7 mouse cellular contexts compared by ENCODE assay signal in the genomic region with DNA sequence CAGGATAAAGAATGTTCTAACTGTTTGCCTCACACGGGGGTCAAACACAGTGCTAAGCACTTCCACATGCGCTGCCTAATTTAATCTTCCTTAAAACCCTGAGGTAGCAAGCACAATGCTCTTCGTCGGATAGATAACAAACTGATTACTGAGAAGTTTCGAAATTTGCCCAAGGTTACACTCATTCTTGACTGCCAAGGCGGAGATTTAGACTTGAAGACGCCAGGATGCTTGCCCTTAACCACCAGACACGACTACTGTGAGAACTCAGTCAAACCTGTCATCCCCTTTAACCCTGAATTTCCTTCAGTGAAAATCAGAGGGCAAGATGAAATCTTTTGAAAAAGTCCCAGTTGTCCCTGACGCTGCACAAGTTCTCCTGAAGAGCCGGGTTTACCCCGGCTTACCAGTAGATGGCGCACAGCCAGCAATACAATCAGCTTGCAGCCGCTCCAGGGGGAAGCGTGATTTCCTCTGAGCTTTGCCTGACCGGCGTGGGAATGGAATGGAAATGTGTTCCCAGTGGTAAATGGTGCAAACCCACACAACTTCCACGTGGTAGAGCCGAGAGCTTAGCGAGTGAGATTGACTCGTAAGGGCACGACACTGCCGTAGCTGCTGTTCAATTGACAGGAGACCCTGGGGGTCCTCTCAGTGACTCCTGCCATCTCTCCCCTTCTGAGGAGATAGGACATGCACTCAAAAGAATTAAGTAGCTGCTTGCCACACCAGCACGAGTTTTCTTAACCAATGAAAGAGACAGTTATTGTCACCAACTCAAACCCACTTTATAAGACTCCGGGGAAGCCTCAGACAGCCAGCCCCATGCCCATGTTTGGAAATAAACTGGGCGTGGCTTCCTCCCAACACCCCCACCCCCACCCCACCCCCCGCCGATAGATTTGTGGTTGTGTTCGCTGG. TPM values are rescaled to one million over a fixed set of nuclear protein-coding genes. Genes with fewer than 3 reads are reported as not detected.
A peak's percentile ranks its signal among the peaks of the same experiment; 100 is the strongest.
DNase-seq lines count a peak whose midpoint lies in the region; ATAC-seq and TF ChIP-seq lines count a peak whose summit lies in the region.

No protein-coding gene starts in this region.

- intact Hi-C loops in left cerebral cortex, postnatal 36 days (cut with DNase I), result loop anchor here (2.0 kb wide), 1 partner anchor 198 kb away; no protein-coding TSS in a partner anchor

- 7% methylated on average over 28 of the region's 28 CpGs for WGBS in intestine, postnatal 0 days
- 13% methylated on average over 28 of the region's 28 CpGs for WGBS in midbrain, embryonic 11.5 days

- no peaks in the 10 kb centered on the region for H3K9me3 ChIP-seq in intestine, postnatal 0 days (ENCODE audit: control insufficient read depth)
- no peaks in the 10 kb centered on the region for H3K9me3 ChIP-seq in midbrain, embryonic 11.5 days (ENCODE audit: control insufficient read depth, low read length)

- peak overlapping the region; percentile 54; the same call in 1 of the 2 replicates for H3K27ac ChIP-seq in intestine, postnatal 0 days (ENCODE audit: low read depth, low read length)
- H3K27ac ChIP-seq in midbrain, embryonic 11.5 days (ENCODE audit: low read depth, low read length), result no peak overlapping the region

- H3K36me3 ChIP-seq in intestine, postnatal 0 days (ENCODE audit: control insufficient read depth, insufficient read depth), result no peaks in the 10 kb centered on the region
- H3K36me3 ChIP-seq in midbrain, embryonic 11.5 days (ENCODE audit: control insufficient read depth, insufficient read depth, low read length), result no peaks in the 10 kb centered on the region

- no peak overlapping the region for H3K9ac ChIP-seq in intestine, postnatal 0 days (ENCODE audit: low read depth, low read length)
- H3K9ac ChIP-seq in midbrain, embryonic 11.5 days (ENCODE audit: low read length), result peak overlapping the region; percentile 42; the same call in 1 of the 2 replicates

- ATAC-seq in granulocyte monocyte progenitor cell, adult 5-6 weeks (replicated peaks; ENCODE audit: poor library complexity, severe bottlenecking), result peak; percentile 67
- ATAC-seq in intestine, postnatal 0 days, result peak; percentile 48
- peak; percentile 58 for ATAC-seq in midbrain, embryonic 11.5 days (ENCODE audit: low FRiP score)

- no peaks in the 10 kb centered on the region for H3K27me3 ChIP-seq in intestine, postnatal 0 days (replicated peaks; ENCODE audit: control insufficient read depth, insufficient read depth, low read length)
- H3K27me3 ChIP-seq in midbrain, embryonic 11.5 days (ENCODE audit: control insufficient read depth, insufficient read depth, low read length), result 0 out of 2 replicates have a peak, but pooled peaks cover 3% of the 10 kb centered on the region

- DNase-seq in adrenal gland, postnatal 10 days, result peak; percentile 90
- peak; percentile 86 for DNase-seq in embryo, embryonic 9.5 days (ENCODE audit: extremely low spot score)
- peak; percentile 78 to 81 for DNase-seq in left cerebral cortex, postnatal 36 days (ENCODE audit: low spot score in 2 of 2)
- DNase-seq in midbrain, embryonic 11.5 days (ENCODE audit: low spot score, missing footprints), result peak; percentile 98
- DNase-seq in skeletal muscle tissue, adult 2 months (ENCODE audit: low read depth, low spot score), result peak; percentile 72

- no peaks in the 10 kb centered on the region; the same call in 1 of the 2 replicates for H3K4me1 ChIP-seq in intestine, postnatal 0 days (replicated peaks; ENCODE audit: control insufficient read depth, insufficient read depth, low read length)
- peaks cover 13% of the 10 kb centered on the region for H3K4me1 ChIP-seq in midbrain, embryonic 11.5 days (ENCODE audit: control insufficient read depth, insufficient read depth, low read length)

- H3K4me2 ChIP-seq in intestine, postnatal 0 days (replicated peaks; ENCODE audit: low read depth), result peak overlapping the region; percentile 67
- H3K4me2 ChIP-seq in midbrain, embryonic 11.5 days, result peak overlapping the region; percentile 56

- H3K4me3 ChIP-seq in intestine, postnatal 0 days (ENCODE audit: low read depth, low read length), result peak overlapping the region; percentile 26
- H3K4me3 ChIP-seq in midbrain, embryonic 11.5 days (ENCODE audit: low read depth, low read length), result peak overlapping the region; percentile 32

- peak; percentile 92 for TF ChIP-seq CTCF in intestine, postnatal 0 days (IDR thresholded peaks at IDR 0.05; ENCODE audit: low read depth)

RNA-seq across cellular contexts. Expression of gene Trim2, which starts 38.3 kb away (rescaled TPM):
- 10 to 100 TPM; 53.1 to 58.5 TPM for total RNA-seq in adrenal gland, postnatal 10 days (2021)
- total RNA-seq in granulocyte monocyte progenitor cell, adult 5-6 weeks (2014; fragmentation: Nextera tagmentation), result not detected in 2 replicates
- total RNA-seq in granulocyte monocyte progenitor cell, adult 5-6 weeks (2017), result not detected in 2 replicates
- 21.2 and 22.5 TPM in 2 replicates for polyA plus RNA-seq in intestine, postnatal 0 days (2015; fragmentation: Nextera tagmentation; extraction: Ambion mirVana)
- total RNA-seq in left cerebral cortex, postnatal 36 days (2021), result 100 to 1,000 TPM; 246 to 252 TPM
- polyA plus RNA-seq in midbrain, embryonic 11.5 days (2014; fragmentation: Nextera tagmentation; extraction: Ambion mirVana), result 128 and 137 TPM in 2 replicates

Comparison
In these comparisons a context has a peak if more than half of its experiments do, and no peak if none do; other contexts are left out.
1. RNA of gene Trim2, which starts 38.3 kb away (total RNA-seq): 246 to 252 TPM in left cerebral cortex, postnatal 36 days and 53.1 to 58.5 TPM in adrenal gland, postnatal 10 days; not detected in granulocyte monocyte progenitor cell, adult 5-6 weeks; every median in the first group is over 10 times any median in the second.
2. Peak in every context shown above with its lines, with median percentiles within 50 percentile points of each other: DNase-seq and ATAC-seq.